Mouse (Mus musculus) pancreas, adult 10 weeks (tissue): ENCODE measurements around the gene Catip. TPM values are rescaled to one million over a fixed set of nuclear protein-coding genes. Genes with fewer than 3 reads are reported as not detected.

Experiments
- polyA plus RNA-seq: library from polyadenylated mRNA; stranded (reverse); fragments of 350-450 nt; fragmentation: Illumina TruSeq; extraction: RNeasy Lipid Tissue Mini Kit (QIAGEN cat#74804); gene quantifications from one replicate; pipeline ENCODE4 v1.2.3, GENCODE M21; 2015; ENCODE audit warnings: low read depth, low replicate concordance; ENCODE audit not compliant: insufficient read depth

Gene Catip
- not detected for polyA plus RNA-seq

DNA sequence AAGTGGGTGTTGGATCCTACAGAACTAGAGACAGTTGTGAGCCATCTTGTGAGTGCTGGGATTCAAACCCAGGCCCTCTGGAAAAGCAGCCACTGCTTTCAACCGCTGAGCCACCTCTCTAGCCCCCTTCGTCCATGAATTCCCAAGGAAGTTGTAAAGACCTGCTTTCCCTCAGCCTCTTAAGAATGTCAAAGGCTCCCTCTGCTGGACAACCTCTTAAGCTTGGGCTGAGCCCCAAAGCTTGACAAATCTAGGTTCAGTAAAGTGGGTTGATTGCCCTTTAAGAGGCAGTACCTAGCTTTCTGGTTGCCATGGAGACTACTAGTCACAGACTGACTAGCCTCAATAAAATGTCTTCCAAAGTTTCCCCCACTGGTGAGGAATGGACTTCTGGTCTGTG, at the start of gene Catip:
TSS of gene Catip (plus strand) at position 297 of the 400 bp plus-strand sequence.

GRCm38 (mm10) chr1:74374980-74375379, 13.1 kb downstream of the Catip start, which contains the start of gene Slc11a1:
TSS of gene Slc11a1 (plus strand) at chr1:74375195.

GRCm38 (mm10) chr1:74390924-74391748, 29.2 kb downstream of the Catip start, which contains the start of gene Ctdsp1:
TSS of gene Ctdsp1 (plus strand) at chr1:74391509.

DNA sequence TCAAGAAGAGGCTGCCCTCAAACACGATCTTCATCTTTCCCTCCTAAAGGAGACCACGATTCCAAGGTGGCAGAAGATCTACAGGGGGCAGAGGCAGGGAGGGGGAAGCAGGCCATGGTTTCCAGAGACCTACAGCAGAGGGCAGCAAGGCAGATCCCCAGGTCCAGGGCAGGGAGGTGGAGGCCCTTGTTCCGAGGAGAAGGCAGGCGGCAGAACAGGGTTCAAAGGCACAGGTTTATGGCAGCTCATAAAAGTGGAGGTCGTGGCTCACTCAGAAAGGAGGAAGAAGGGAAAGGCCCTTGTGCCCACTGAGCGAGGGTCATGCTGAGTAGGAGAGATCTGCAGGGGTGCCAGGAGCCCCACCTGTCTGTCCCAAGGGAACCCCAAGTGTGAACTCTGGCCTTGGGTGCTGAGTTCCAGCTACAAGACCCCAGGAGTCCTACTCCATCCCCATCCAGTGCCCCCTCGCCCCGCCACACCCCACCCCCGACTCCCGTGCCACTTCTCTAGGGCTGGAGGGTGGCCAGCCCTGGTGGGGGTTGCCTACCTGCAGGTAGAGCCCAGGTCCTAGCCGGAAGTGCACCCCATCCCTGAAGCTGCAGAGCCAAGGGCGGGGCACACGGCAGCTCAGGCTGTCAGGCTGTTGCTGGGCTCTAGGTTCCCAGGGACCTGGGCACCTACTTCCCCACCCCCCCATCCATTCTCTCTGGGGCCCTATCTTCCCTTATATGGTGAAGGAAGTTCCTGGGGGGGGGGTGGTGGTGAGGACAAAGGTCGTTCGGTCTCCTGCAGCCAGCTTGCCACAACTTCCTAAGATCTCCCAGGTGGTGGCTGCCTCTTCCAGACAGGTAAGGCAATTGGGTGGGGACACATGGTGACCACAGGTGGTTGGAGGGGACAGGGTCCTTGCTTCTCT, 46.9 kb downstream of the Catip start, which contains the start of gene Vil1:
TSS of gene Vil1 (plus strand) at position 788 of the 916 bp plus-strand sequence.

Other genes starting within 250 kb of the Catip start
- gene Tns1, start 237.7 kb upstream of the Catip start, polyA plus RNA-seq: 30.5 TPM
- 1.9 TPM for gene Rufy4, start 236.6 kb upstream of the Catip start, polyA plus RNA-seq
- gene Cxcr2, start 208.1 kb upstream of the Catip start, polyA plus RNA-seq: not detected
- not detected for gene Cxcr1, start 167.5 kb upstream of the Catip start, polyA plus RNA-seq
- gene Arpc2, start 126.0 kb upstream of the Catip start, polyA plus RNA-seq: 46.6 TPM
- not detected for gene Gpbar1, start 83.6 kb upstream of the Catip start, polyA plus RNA-seq
- 30.0 TPM for gene Aamp, start 77.4 kb upstream of the Catip start, polyA plus RNA-seq
- 19.8 TPM for gene Pnkd, start 77.2 kb upstream of the Catip start, polyA plus RNA-seq
- gene Tmbim1, start 56.5 kb upstream of the Catip start, polyA plus RNA-seq: 20.6 TPM
- gene Slc11a1, start 13.1 kb downstream of the Catip start, polyA plus RNA-seq: 7.4 TPM
- gene Ctdsp1, start 29.4 kb downstream of the Catip start, polyA plus RNA-seq: 23.8 TPM
- 4.9 TPM for gene Vil1, start 47.3 kb downstream of the Catip start, polyA plus RNA-seq
- gene Cnot9, start 143.9 kb downstream of the Catip start, polyA plus RNA-seq: 3.5 TPM
- gene Plcd4, start 180.8 kb downstream of the Catip start, polyA plus RNA-seq: not detected
- gene Usp37, start 182.2 kb downstream of the Catip start, polyA plus RNA-seq: 1.4 TPM
- 3.1 TPM for gene Zfp142, start 226.1 kb downstream of the Catip start, polyA plus RNA-seq
- gene Bcs1l, start 226.2 kb downstream of the Catip start, polyA plus RNA-seq: 3.8 TPM
- 30.5 TPM for gene Rnf25, start 239.3 kb downstream of the Catip start, polyA plus RNA-seq
- 1.3 TPM for gene Stk36, start 239.3 kb downstream of the Catip start, polyA plus RNA-seq